Mouse (Mus musculus): ENCODE measurements around the gene Uvrag. TPM values are rescaled to one million over a fixed set of nuclear protein-coding genes. Genes with fewer than 3 reads are reported as not detected.

The Uvrag gene
- total RNA-seq, 4 experiments from 2014 or later: 17.5 to 22.1 (median 20.3) TPM

DNA sequence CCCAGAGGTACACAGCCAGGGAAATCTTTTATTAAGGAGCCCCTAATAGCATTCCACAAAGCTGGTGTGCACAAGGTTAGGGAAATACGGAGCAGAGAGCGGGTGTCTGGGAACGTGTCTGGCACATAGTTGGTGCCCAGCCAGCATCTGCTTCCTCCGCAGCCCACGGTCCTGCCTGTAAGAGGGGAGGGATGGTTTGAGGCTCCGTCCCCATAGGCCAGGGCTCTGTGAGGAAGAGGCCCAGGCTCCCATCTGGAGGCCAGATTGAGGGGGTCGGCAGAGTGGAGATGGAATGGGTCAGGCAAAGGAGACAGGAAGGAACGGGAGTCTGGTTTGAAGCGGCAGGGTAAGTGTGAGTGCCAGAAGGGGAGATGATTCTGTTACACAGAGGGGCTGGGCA, 289.7 kb downstream of the Uvrag start:
- DNase-seq (ENCODE audit: low spot score): no peak

DNA sequence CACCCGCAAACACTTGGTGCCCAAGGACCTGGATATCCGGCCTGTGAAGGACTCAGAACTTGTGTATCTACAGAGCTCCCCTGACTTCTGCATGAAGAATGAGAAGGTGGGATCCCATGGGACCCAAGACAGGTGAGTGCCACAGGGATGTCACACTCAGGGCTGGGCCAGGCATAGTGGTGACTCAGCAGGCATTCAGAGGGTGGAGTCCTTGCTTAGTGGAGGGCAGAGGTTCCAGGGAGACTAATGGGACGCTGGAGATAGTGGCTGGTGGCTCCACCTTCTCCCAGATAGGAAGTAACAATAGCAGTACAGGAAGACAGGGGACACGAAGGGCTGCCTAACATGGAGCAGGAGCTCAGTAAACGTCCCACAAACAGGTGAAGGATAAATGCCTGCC, 290.6 kb downstream of the Uvrag start:
- no peak for DNase-seq (ENCODE audit: low spot score)

DNA sequence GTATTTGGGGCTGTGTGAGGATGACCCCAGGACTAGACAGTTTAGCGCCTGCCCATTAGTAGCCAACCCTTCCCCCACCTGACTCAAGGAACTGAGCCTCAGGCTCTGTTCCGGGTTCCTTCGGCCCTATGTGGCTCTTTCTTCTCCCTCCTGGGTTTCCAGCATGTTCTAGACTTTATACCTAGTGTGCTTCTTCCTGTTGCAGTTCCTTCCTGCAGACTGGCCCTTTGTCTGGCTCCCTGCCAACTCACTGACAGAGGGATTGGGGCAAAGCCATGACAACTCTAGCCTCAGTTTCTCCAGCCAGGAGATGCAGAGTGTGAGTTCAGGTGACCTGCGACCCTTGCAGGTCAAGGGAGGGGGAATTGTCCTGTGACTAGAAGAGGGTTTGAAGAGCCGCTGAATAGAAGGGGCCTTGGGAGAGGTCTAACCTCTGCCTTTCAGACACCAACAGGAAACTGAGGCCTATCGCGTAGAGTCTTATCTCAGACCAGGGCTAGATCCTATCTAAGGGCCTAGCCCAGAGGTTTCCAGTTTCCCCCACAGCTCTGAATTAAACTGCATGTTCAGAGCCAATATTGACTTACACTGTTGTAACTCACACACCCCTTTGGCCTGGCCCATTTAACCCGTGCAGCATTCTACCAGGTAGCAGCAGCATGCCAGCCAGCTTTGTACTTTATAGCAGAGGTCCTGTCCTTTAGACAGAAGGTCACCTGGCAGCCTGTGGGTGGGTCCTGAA, 291.9 kb downstream of the Uvrag start:
- DNase-seq (ENCODE audit: low spot score): no peak

GRCm38 (mm10) chr7:98843649-98844048, 297.3 kb downstream of the Uvrag start:
- no peak for DNase-seq (ENCODE audit: low spot score)

GRCm38 (mm10) chr7:98842997-98843396, 297.9 kb downstream of the Uvrag start:
- no peak for DNase-seq (ENCODE audit: low spot score)

DNA sequence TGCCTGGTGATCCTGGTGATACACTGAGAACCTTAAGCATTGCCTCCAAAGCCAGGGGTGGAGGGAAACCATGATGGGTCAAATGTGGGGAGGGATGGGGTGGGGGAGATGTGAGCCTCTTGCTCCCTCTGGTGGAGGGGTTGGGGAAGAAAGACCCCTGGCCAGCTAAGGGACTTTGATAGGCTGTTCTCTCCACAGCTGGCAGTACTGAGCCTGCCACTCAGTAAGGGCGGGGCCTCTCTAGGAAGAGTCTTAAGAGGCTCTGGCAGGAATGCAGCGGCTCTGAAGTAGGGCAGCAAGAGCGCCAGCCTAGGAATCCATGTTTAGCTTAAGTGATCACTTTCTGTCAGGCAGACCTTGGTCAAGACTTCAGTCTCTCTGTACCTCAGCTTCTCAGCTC, 299.1 kb downstream of the Uvrag start:
- no peak for DNase-seq (ENCODE audit: low spot score)

GRCm38 (mm10) chr7:98840771-98841170, 300.2 kb downstream of the Uvrag start:
- no peak for DNase-seq (ENCODE audit: low spot score)

DNA sequence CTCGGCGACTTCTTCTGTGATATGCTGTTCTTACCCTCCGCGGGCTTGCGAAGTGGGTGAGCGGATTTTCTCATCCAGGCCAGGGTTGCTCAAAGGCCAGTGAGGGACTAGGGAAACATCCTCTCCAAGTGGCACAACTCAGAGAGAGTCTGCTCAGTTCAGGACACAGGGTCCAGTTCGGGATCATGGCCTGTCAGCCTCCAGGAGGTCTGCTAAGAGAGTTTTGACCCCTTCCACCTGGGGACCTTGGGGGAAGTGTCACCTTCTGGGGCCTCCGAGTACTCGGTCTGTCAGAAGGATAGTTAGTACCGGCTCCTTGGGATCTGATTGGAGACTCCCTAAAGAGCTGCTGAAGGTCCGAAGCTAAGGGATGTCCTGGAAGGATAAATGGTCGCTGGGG, 301.6 kb downstream of the Uvrag start:
- DNase-seq (ENCODE audit: low spot score): no peak

GRCm38 (mm10) chr7:98838729-98839141, 302.2 kb downstream of the Uvrag start:
- DNase-seq (ENCODE audit: low spot score): no peak

- DNase-seq (ENCODE audit: low spot score): peak; percentile 75
These were observed 303.0 kb downstream of the Uvrag start for GRCm38 (mm10) chr7:98837901-98838300.

DNA sequence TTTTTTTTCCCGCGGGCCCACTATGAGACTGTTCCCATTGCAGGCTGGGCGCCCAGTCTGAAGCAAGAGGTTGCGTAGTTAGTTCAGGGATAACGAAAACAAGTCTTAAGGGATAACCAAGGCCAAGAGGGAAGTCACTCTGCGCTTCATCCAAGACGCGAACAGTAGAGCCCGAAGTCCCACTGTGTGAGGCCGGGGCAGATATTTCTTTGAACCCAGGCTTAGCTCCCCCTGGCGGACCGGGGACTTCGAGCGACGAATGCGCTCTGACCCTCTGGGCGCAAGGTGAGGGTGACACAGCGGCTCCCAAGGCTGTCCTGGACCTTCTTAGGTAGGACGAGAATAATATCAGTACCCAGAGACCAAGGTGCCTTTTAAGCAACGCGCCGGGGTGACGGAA, 304.3 kb downstream of the Uvrag start:
- peak; percentile 78 for DNase-seq (ENCODE audit: low spot score)

GRCm38 (mm10) chr7:98835519-98836441, 305.2 kb downstream of the Uvrag start:
- DNase-seq (ENCODE audit: low spot score): no peak

Other genes with a start within 250 kb of the Uvrag start
- 100 to 1,000 TPM; 341 to 454 (median 381) TPM for gene Dgat2, start 41.6 kb upstream of the Uvrag start, total RNA-seq (2022)
- not detected for gene Mogat2, start 97.5 kb upstream of the Uvrag start, total RNA-seq (2022)
- 1 to 10 TPM; 3.0 to 5.1 (median 3.6) TPM for gene Map6, start 126.3 kb upstream of the Uvrag start, total RNA-seq (2022)
- 100 to 1,000 TPM; 129 to 268 (median 205) TPM for gene Serpinh1, start 212.1 kb upstream of the Uvrag start, total RNA-seq (2022)
- 10 to 100 TPM; 19.7 to 30.7 (median 24.3) TPM for gene Gdpd5, start 240.3 kb upstream of the Uvrag start, total RNA-seq (2022)

Data from heart, adult 8-10 months (tissue).